Mouse (Mus musculus) lung, postnatal 0 days (tissue): ENCODE results near the gene Tmem181a.
"Not testable (repeated sequence)": the region's sequence is repeated elsewhere in the genome, so short reads cannot be mapped to it uniquely, and the experiment has no call there.

Source experiments
- CTCF ChIP-seq: IDR thresholded peaks from 2 replicates; pipeline ENCODE4 v1.5.1; 2016; ENCODE audit warnings: antibody characterized with exemption, mild to moderate bottlenecking
- EP300 ChIP-seq: IDR thresholded peaks from 2 replicates; pipeline ENCODE4 v1.6.1; 2016; ENCODE audit warnings: antibody characterized with exemption, mild to moderate bottlenecking, control low read depth

DNA sequence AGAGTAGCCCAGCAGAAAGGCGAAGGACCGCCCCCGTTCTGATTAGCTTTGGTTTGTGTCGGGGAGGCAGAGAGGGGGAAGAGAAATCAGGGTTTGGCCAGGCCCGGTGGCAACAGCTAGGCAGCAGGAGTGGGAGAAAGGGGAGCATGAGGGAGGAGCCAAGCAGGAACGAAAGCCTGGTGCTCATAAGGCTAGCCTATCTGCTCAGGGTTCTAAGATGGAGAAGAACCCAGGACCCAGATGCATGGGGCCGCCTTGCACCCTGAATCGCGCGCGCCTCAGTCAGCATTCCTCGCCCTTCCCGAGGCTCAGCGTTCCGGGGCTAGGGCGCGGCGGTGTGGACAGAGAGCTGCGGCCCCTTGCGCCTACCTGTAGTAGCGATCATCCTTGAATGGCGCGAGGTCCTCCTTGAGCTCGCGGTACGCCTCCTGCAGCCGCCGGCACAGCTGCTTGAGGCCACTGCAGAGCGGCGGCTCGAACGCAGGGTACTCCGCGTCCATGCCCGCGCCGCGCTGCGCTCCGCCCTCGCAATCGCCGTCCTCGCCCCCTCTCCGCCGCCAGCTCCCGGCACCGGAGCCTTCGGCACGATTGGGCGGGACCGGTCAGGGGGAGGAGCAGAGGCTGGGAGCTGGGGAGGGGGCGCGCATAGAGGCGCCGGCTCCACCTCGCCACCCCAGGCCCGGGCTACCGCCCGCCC is 64.6 kb downstream of the Tmem181a start:
- TF ChIP-seq CTCF, EP300: not testable (repeated sequence)
